Mouse (Mus musculus) G1E (cell line): ENCODE data around the gene Sema3b.

Experiments
- CTCF ChIP-seq: IDR thresholded peaks from 2 replicates; pipeline ENCODE4 v1.5.1; 2012; ENCODE audit warnings: low read depth, low read length, inconsistent platforms, mixed read lengths
- GATA1 ChIP-seq: IDR thresholded peaks from 2 replicates; pipeline ENCODE4 v1.6.1; 2012; ENCODE audit warnings: borderline replicate concordance, low read length, inconsistent platforms, mixed read lengths
- GATA2 ChIP-seq: IDR thresholded peaks from 2 replicates; pipeline ENCODE4 v1.6.1; 2012; ENCODE audit warnings: low read depth, low read length, inconsistent platforms, borderline replicate concordance
- POLR2AphosphoS5 ChIP-seq: IDR thresholded peaks from 2 replicates; pipeline ENCODE4 v1.6.1; 2012; ENCODE audit warnings: low read depth, low read length, inconsistent platforms; ENCODE audit not compliant: insufficient replicate concordance
- TAL1 ChIP-seq: conservative IDR thresholded peaks from 2 replicates; pipeline ENCODE4 v1.6.1; 2012; ENCODE audit warnings: low read depth, low read length, inconsistent platforms, mixed read lengths

- TF ChIP-seq CTCF (no peak), TAL1 (no peak), GATA1 (no peak), POLR2AphosphoS5 (no peak), GATA2 (no peak)
These were observed 6.0 kb upstream of the Sema3b start for GRCm38 (mm10) chr9:107615035-107615434.
